10 mouse cellular contexts compared by ENCODE assay signal in genomic region chr16:91734771-91735170, GRCm38 (mm10). TPM values are rescaled to one million over a fixed set of nuclear protein-coding genes. Genes with fewer than 3 reads are reported as not detected.
DNase-seq lines count a peak whose midpoint lies in the region; ATAC-seq and TF ChIP-seq lines count a peak whose summit lies in the region.
"Had no signal": no experiment of that assay in that cellular context is flagged by ENCODE, and none has a peak within 500 bp of the region (broad histone marks: within the 10 kb centered on the region; RNA-seq: fewer than 3 reads in every experiment).

No protein-coding gene starts in this region.

- peaks cover 15% of the 10 kb centered on the region for H3K36me3 ChIP-seq in heart, adult 2 months (ENCODE audit: control insufficient read depth, insufficient read depth, low read length)
- no peaks in the 10 kb centered on the region for H3K36me3 ChIP-seq in heart, embryonic 10.5 days
- H3K36me3 ChIP-seq in lung, postnatal 0 days (ENCODE audit: insufficient read depth, low read length): no peaks in the 10 kb centered on the region
- no peaks in the 10 kb centered on the region for H3K36me3 ChIP-seq in midbrain, embryonic 11.5 days (ENCODE audit: control insufficient read depth, insufficient read depth, low read length)
- H3K36me3 ChIP-seq: lung, embryonic 15.5 days had no signal

- peak overlapping the region; percentile 24 for H3K27ac ChIP-seq in heart, adult 2 months
- H3K27ac ChIP-seq in heart, embryonic 10.5 days: no peak overlapping the region
- no peak overlapping the region for H3K27ac ChIP-seq in lung, postnatal 0 days (ENCODE audit: low read length)
- H3K27ac ChIP-seq in midbrain, embryonic 11.5 days (ENCODE audit: low read depth, low read length): no peak overlapping the region
- H3K27ac ChIP-seq: lung, embryonic 15.5 days had no signal

- no peak overlapping the region for H3K4me2 ChIP-seq in lung, postnatal 0 days (replicated peaks; ENCODE audit: low read depth, low read length)
- H3K4me2 ChIP-seq in midbrain, embryonic 11.5 days: no peak overlapping the region
- H3K4me2 ChIP-seq: lung, embryonic 15.5 days had no signal

- ATAC-seq in lung, postnatal 0 days: peak; percentile 59
- peak; percentile 77 for ATAC-seq in megakaryocyte progenitor cell, adult 5-6 weeks (replicated peaks; ENCODE audit: poor library complexity)
- no peak for ATAC-seq in midbrain, embryonic 11.5 days (ENCODE audit: low FRiP score)
- ATAC-seq: inflammation-experienced regulatory T-cells, adult 6 months had no signal

- intact Hi-C loops in heart, adult 2 months (cut with DNase I): loop anchor here (5.0 kb wide), 2 partner anchors 38 to 53 kb away; no protein-coding TSS in a partner anchor
- intact Hi-C loops in gastrocnemius, postnatal 14 days (cut with DNase I; ENCODE audit: low total_unique reads): loop anchor here (10.0 kb wide), 1 partner anchor 70 kb away; no protein-coding TSS in a partner anchor

- 39% methylated on average over 5 of the region's 5 CpGs for WGBS in heart, adult 2 months
- WGBS in heart, embryonic 10.5 days: 62% methylated on average over 5 of the region's 5 CpGs
- WGBS in lung, postnatal 0 days: 72% methylated on average over 5 of the region's 5 CpGs
- 73% methylated on average over 5 of the region's 5 CpGs for WGBS in midbrain, embryonic 11.5 days

- H3K79me2 ChIP-seq in heart, adult 2 months (replicated peaks; ENCODE audit: control insufficient read depth, insufficient read depth, low read length): peaks cover 9% of the 10 kb centered on the region

- no peaks in the 10 kb centered on the region for H3K9me3 ChIP-seq in heart, embryonic 10.5 days
- H3K9me3 ChIP-seq in lung, postnatal 0 days (ENCODE audit: low read length): no peaks in the 10 kb centered on the region
- H3K9me3 ChIP-seq in midbrain, embryonic 11.5 days (ENCODE audit: control insufficient read depth, low read length): no peaks in the 10 kb centered on the region
- H3K9me3 ChIP-seq: lung, embryonic 15.5 days had no signal

- H3K4me1 ChIP-seq in heart, adult 2 months (ENCODE audit: control insufficient read depth, insufficient read depth, low read length): peaks cover 29% of the 10 kb centered on the region
- H3K4me1 ChIP-seq in heart, embryonic 10.5 days: peaks cover 45% of the 10 kb centered on the region
- peaks cover 10% of the 10 kb centered on the region; the same call in 1 of the 2 replicates for H3K4me1 ChIP-seq in lung, postnatal 0 days (ENCODE audit: insufficient read depth, low read depth, low read length)
- H3K4me1 ChIP-seq in midbrain, embryonic 11.5 days (ENCODE audit: control insufficient read depth, insufficient read depth, low read length): peaks cover 25% of the 10 kb centered on the region

- TF ChIP-seq POLR2A in heart, adult 2 months (IDR thresholded peaks at IDR 0.05; ENCODE audit: insufficient read depth, low read depth, low read length): no peak

- 0 out of 2 replicates have a peak, but pooled peaks have one; percentile 17 for TF ChIP-seq EP300 in heart, adult 2 months (IDR thresholded peaks at IDR 0.05; ENCODE audit: insufficient read depth, low read depth, low read length)
- TF ChIP-seq EP300 in lung, postnatal 0 days (IDR thresholded peaks at IDR 0.05): no peak

- TF ChIP-seq CTCF in heart, adult 2 months (IDR thresholded peaks at IDR 0.05): no peak
- TF ChIP-seq CTCF in lung, postnatal 0 days (IDR thresholded peaks at IDR 0.05): no peak

- H3K27me3 ChIP-seq in heart, adult 2 months (ENCODE audit: control insufficient read depth, insufficient read depth, low read length): no peaks in the 10 kb centered on the region
- H3K27me3 ChIP-seq in heart, embryonic 10.5 days (ENCODE audit: insufficient read depth, poor library complexity, severe bottlenecking): no peaks in the 10 kb centered on the region
- H3K27me3 ChIP-seq in lung, postnatal 0 days (replicated peaks; ENCODE audit: insufficient read depth, low read length): no peaks in the 10 kb centered on the region
- no peaks in the 10 kb centered on the region for H3K27me3 ChIP-seq in midbrain, embryonic 11.5 days (ENCODE audit: control insufficient read depth, insufficient read depth, low read length)
- H3K27me3 ChIP-seq: lung, embryonic 15.5 days had no signal

- H3K4me3 ChIP-seq in heart, adult 2 months: no peak overlapping the region
- H3K4me3 ChIP-seq in heart, embryonic 10.5 days: no peak overlapping the region
- H3K4me3 ChIP-seq in lung, postnatal 0 days (ENCODE audit: low read depth, low read length): no peak overlapping the region
- no peak overlapping the region for H3K4me3 ChIP-seq in midbrain, embryonic 11.5 days (ENCODE audit: low read depth, low read length)
- H3K4me3 ChIP-seq: lung, embryonic 15.5 days had no signal

- no peak overlapping the region; the same call in 1 of the 2 replicates for H3K9ac ChIP-seq in heart, adult 2 months (ENCODE audit: low read depth, low read length)
- H3K9ac ChIP-seq in lung, postnatal 0 days (replicated peaks; ENCODE audit: low read depth): no peak overlapping the region
- no peak overlapping the region for H3K9ac ChIP-seq in midbrain, embryonic 11.5 days (ENCODE audit: low read length)
- H3K9ac ChIP-seq: lung, embryonic 15.5 days had no signal

- peak in 1 of 2 experiments; percentile 73 for DNase-seq in heart, adult 2 months
- no peak for DNase-seq in heart, embryonic 10.5 days (ENCODE audit: low spot score)
- DNase-seq in lung, postnatal 0 days (ENCODE audit: low spot score): peak; percentile 50
- no peak for DNase-seq in lung, postnatal 25 days (ENCODE audit: low spot score)
- peak; percentile 36 for DNase-seq in gastrocnemius, postnatal 14 days
- DNase-seq in midbrain, embryonic 11.5 days (ENCODE audit: low spot score, missing footprints): no peak
- no peak for DNase-seq in spleen, postnatal 10 days (ENCODE audit: low spot score in 2 of 2)

RNA-seq across cellular contexts. Expression of gene Itsn1, which starts 5.7 kb away (rescaled TPM):
- 10 to 100 TPM; 45.1 to 46.7 TPM for total RNA-seq in heart, adult 2 months (2021)
- 35.8 and 48.5 TPM in 2 replicates for polyA plus RNA-seq in heart, adult 2 months (2012; rRNA removed)
- 26.0 and 26.5 TPM in 2 replicates for polyA plus RNA-seq in heart, embryonic 10.5 days (2016; fragmentation: Nextera tagmentation; extraction: Ambion mirVana)
- 9.7 and 12.1 TPM in 2 replicates for polyA plus RNA-seq in lung, postnatal 0 days (2015; fragmentation: Nextera tagmentation; extraction: Ambion mirVana)
- total RNA-seq in gastrocnemius, postnatal 14 days (2021): 10 to 100 TPM; 45.6 to 52.0 TPM
- 4.1 TPM in 2 replicates for total RNA-seq in megakaryocyte progenitor cell, adult 5-6 weeks (2015)
- 6.0 and 7.9 TPM in 2 replicates for total RNA-seq in megakaryocyte progenitor cell, adult 5-6 weeks (2017)
- polyA plus RNA-seq in midbrain, embryonic 11.5 days (2014; fragmentation: Nextera tagmentation; extraction: Ambion mirVana): 54.8 and 57.6 TPM in 2 replicates

RNA-seq across cellular contexts. Expression of gene Cryzl1, which starts 6.0 kb away (rescaled TPM):
- 10 to 100 TPM; 22.2 to 26.0 TPM for total RNA-seq in heart, adult 2 months (2021)
- polyA plus RNA-seq in heart, adult 2 months (2012; rRNA removed): 19.2 and 37.5 TPM in 2 replicates
- 58.0 and 60.3 TPM in 2 replicates for polyA plus RNA-seq in heart, embryonic 10.5 days (2016; fragmentation: Nextera tagmentation; extraction: Ambion mirVana)
- polyA plus RNA-seq in lung, postnatal 0 days (2015; fragmentation: Nextera tagmentation; extraction: Ambion mirVana): 59.3 and 64.8 TPM in 2 replicates
- 10 to 100 TPM; 13.3 to 13.8 TPM for total RNA-seq in gastrocnemius, postnatal 14 days (2021)
- total RNA-seq in megakaryocyte progenitor cell, adult 5-6 weeks (2015): 55.2 and 63.8 TPM in 2 replicates
- total RNA-seq in megakaryocyte progenitor cell, adult 5-6 weeks (2017): 57.2 and 79.0 TPM in 2 replicates
- polyA plus RNA-seq in midbrain, embryonic 11.5 days (2014; fragmentation: Nextera tagmentation; extraction: Ambion mirVana): 77.0 and 82.5 TPM in 2 replicates

RNA-seq across cellular contexts. Expression of gene Donson, which starts 46.2 kb away (rescaled TPM):
- 1 to 10 TPM; 3.9 to 4.9 TPM for total RNA-seq in heart, adult 2 months (2021)
- polyA plus RNA-seq in heart, adult 2 months (2012; rRNA removed): 2.4 and 5.8 TPM in 2 replicates
- 20.7 and 30.3 TPM in 2 replicates for polyA plus RNA-seq in heart, embryonic 10.5 days (2016; fragmentation: Nextera tagmentation; extraction: Ambion mirVana)
- 6.0 and 8.0 TPM in 2 replicates for polyA plus RNA-seq in lung, postnatal 0 days (2015; fragmentation: Nextera tagmentation; extraction: Ambion mirVana)
- total RNA-seq in gastrocnemius, postnatal 14 days (2021): 1 to 10 TPM; 1.6 to 1.8 TPM
- total RNA-seq in megakaryocyte progenitor cell, adult 5-6 weeks (2015): 16.4 and 17.0 TPM in 2 replicates
- 20.4 and 33.7 TPM in 2 replicates for total RNA-seq in megakaryocyte progenitor cell, adult 5-6 weeks (2017)
- 38.0 and 39.2 TPM in 2 replicates for polyA plus RNA-seq in midbrain, embryonic 11.5 days (2014; fragmentation: Nextera tagmentation; extraction: Ambion mirVana)

Comparison
In these comparisons a context has a peak if more than half of its experiments do, and no peak if none do; other contexts are left out.
1. DNase-seq: peak in lung, postnatal 0 days (single experiment) and gastrocnemius, postnatal 14 days (single experiment); none in heart, embryonic 10.5 days (single experiment), lung, postnatal 25 days (single experiment), midbrain, embryonic 11.5 days (single experiment) and spleen, postnatal 10 days (0 of 2).